Mouse (Mus musculus): ENCODE measurements around the gene Gldc.
"Not testable (repeated sequence)": the region's sequence is repeated elsewhere in the genome, so short reads cannot be mapped to it uniquely, and the experiment has no call there.

Gene Gldc

GRCm38 (mm10) chr19:30174919-30175571, at the start of gene Gldc:
TSS of gene Gldc (minus strand) at chr19:30175429.
- Histone ChIP-seq H3K36me3 (ENCODE audit: control insufficient read depth, insufficient read depth, low read length, poor library complexity, severe bottlenecking) (no peaks in the 10 kb centered on the region), H3K27me3 (ENCODE audit: control insufficient read depth, insufficient read depth, low read length, poor library complexity, severe bottlenecking) (no peaks in the 10 kb centered on the region)
- DNase-seq (ENCODE audit: low read depth, low spot score): no peak

GRCm38 (mm10) chr19:30222593-30222992, 47.4 kb upstream of the Gldc start:
- not testable (repeated sequence) for DNase-seq (ENCODE audit: low read depth, low spot score); H3K36me3 ChIP-seq (ENCODE audit: control insufficient read depth, insufficient read depth, low read length, poor library complexity, severe bottlenecking); H3K27me3 ChIP-seq (ENCODE audit: control insufficient read depth, insufficient read depth, low read length, poor library complexity, severe bottlenecking)

GRCm38 (mm10) chr19:30217335-30217734, 42.1 kb upstream of the Gldc start:
- DNase-seq (ENCODE audit: low read depth, low spot score): peak; percentile 39
- H3K27me3 ChIP-seq (ENCODE audit: control insufficient read depth, insufficient read depth, low read length, poor library complexity, severe bottlenecking): no peaks in the 10 kb centered on the region
- H3K36me3 ChIP-seq (ENCODE audit: control insufficient read depth, insufficient read depth, low read length, poor library complexity, severe bottlenecking): no peaks in the 10 kb centered on the region

GRCm38 (mm10) chr19:30216186-30216585, 41.0 kb upstream of the Gldc start:
- H3K36me3 ChIP-seq (ENCODE audit: control insufficient read depth, insufficient read depth, low read length, poor library complexity, severe bottlenecking): no peaks in the 10 kb centered on the region
- H3K27me3 ChIP-seq (ENCODE audit: control insufficient read depth, insufficient read depth, low read length, poor library complexity, severe bottlenecking): no peaks in the 10 kb centered on the region
- no peak for DNase-seq (ENCODE audit: low read depth, low spot score)

- not testable (repeated sequence) for DNase-seq (ENCODE audit: low read depth, low spot score); H3K36me3 ChIP-seq (ENCODE audit: control insufficient read depth, insufficient read depth, low read length, poor library complexity, severe bottlenecking); H3K27me3 ChIP-seq (ENCODE audit: control insufficient read depth, insufficient read depth, low read length, poor library complexity, severe bottlenecking)
Measured at GRCm38 (mm10) chr19:30215736-30216135, 40.5 kb upstream of the Gldc start.

- Histone ChIP-seq H3K36me3 (ENCODE audit: control insufficient read depth, insufficient read depth, low read length, poor library complexity, severe bottlenecking) (no peaks in the 10 kb centered on the region), H3K27me3 (ENCODE audit: control insufficient read depth, insufficient read depth, low read length, poor library complexity, severe bottlenecking) (no peaks in the 10 kb centered on the region)
- DNase-seq (ENCODE audit: low read depth, low spot score): no peak
Measured at GRCm38 (mm10) chr19:30214026-30214425, 38.8 kb upstream of the Gldc start.

GRCm38 (mm10) chr19:30209006-30209405, 33.8 kb upstream of the Gldc start:
- DNase-seq (ENCODE audit: low read depth, low spot score); H3K36me3 ChIP-seq (ENCODE audit: control insufficient read depth, insufficient read depth, low read length, poor library complexity, severe bottlenecking); H3K27me3 ChIP-seq (ENCODE audit: control insufficient read depth, insufficient read depth, low read length, poor library complexity, severe bottlenecking): not testable (repeated sequence)

GRCm38 (mm10) chr19:30206981-30207380, 31.8 kb upstream of the Gldc start:
- Histone ChIP-seq H3K36me3 (ENCODE audit: control insufficient read depth, insufficient read depth, low read length, poor library complexity, severe bottlenecking) (no peaks in the 10 kb centered on the region), H3K27me3 (ENCODE audit: control insufficient read depth, insufficient read depth, low read length, poor library complexity, severe bottlenecking) (no peaks in the 10 kb centered on the region)
- DNase-seq (ENCODE audit: low read depth, low spot score): no peak

GRCm38 (mm10) chr19:30205874-30206273, 30.6 kb upstream of the Gldc start:
- H3K27me3 ChIP-seq (ENCODE audit: control insufficient read depth, insufficient read depth, low read length, poor library complexity, severe bottlenecking): no peaks in the 10 kb centered on the region
- DNase-seq (ENCODE audit: low read depth, low spot score): no peak
- H3K36me3 ChIP-seq (ENCODE audit: control insufficient read depth, insufficient read depth, low read length, poor library complexity, severe bottlenecking): no peaks in the 10 kb centered on the region

GRCm38 (mm10) chr19:30205159-30205816, 30.1 kb upstream of the Gldc start:
- no peaks in the 10 kb centered on the region for H3K36me3 ChIP-seq (ENCODE audit: control insufficient read depth, insufficient read depth, low read length, poor library complexity, severe bottlenecking)
- no peaks in the 10 kb centered on the region for H3K27me3 ChIP-seq (ENCODE audit: control insufficient read depth, insufficient read depth, low read length, poor library complexity, severe bottlenecking)
- peak; percentile 56 for DNase-seq (ENCODE audit: low read depth, low spot score)

GRCm38 (mm10) chr19:30202177-30202576, 26.9 kb upstream of the Gldc start:
- Histone ChIP-seq H3K36me3 (ENCODE audit: control insufficient read depth, insufficient read depth, low read length, poor library complexity, severe bottlenecking) (no peaks in the 10 kb centered on the region), H3K27me3 (ENCODE audit: control insufficient read depth, insufficient read depth, low read length, poor library complexity, severe bottlenecking) (no peaks in the 10 kb centered on the region)
- no peak for DNase-seq (ENCODE audit: low read depth, low spot score)

- Histone ChIP-seq H3K27me3 (ENCODE audit: control insufficient read depth, insufficient read depth, low read length, poor library complexity, severe bottlenecking) (no peaks in the 10 kb centered on the region), H3K36me3 (ENCODE audit: control insufficient read depth, insufficient read depth, low read length, poor library complexity, severe bottlenecking) (no peaks in the 10 kb centered on the region)
- DNase-seq (ENCODE audit: low read depth, low spot score): no peak
Measured at GRCm38 (mm10) chr19:30194999-30195398, 19.8 kb upstream of the Gldc start.

- DNase-seq (ENCODE audit: low read depth, low spot score): no peak
- Histone ChIP-seq H3K36me3 (ENCODE audit: control insufficient read depth, insufficient read depth, low read length, poor library complexity, severe bottlenecking) (no peaks in the 10 kb centered on the region), H3K27me3 (ENCODE audit: control insufficient read depth, insufficient read depth, low read length, poor library complexity, severe bottlenecking) (no peaks in the 10 kb centered on the region)
Measured at GRCm38 (mm10) chr19:30187232-30187631, 12.0 kb upstream of the Gldc start.

- Histone ChIP-seq H3K36me3 (ENCODE audit: control insufficient read depth, insufficient read depth, low read length, poor library complexity, severe bottlenecking) (no peaks in the 10 kb centered on the region), H3K27me3 (ENCODE audit: control insufficient read depth, insufficient read depth, low read length, poor library complexity, severe bottlenecking) (no peaks in the 10 kb centered on the region)
- DNase-seq (ENCODE audit: low read depth, low spot score): no peak
Measured at GRCm38 (mm10) chr19:30185536-30185935, 10.3 kb upstream of the Gldc start.

GRCm38 (mm10) chr19:30179979-30180378, 4.8 kb upstream of the Gldc start:
- Histone ChIP-seq H3K27me3 (ENCODE audit: control insufficient read depth, insufficient read depth, low read length, poor library complexity, severe bottlenecking) (no peaks in the 10 kb centered on the region), H3K36me3 (ENCODE audit: control insufficient read depth, insufficient read depth, low read length, poor library complexity, severe bottlenecking) (no peaks in the 10 kb centered on the region)
- no peak for DNase-seq (ENCODE audit: low read depth, low spot score)

Measured in splenic B cell, adult 2 months (primary cell).